Comparison of ENCODE assay signal across 7 mouse cellular contexts in the genomic region with DNA sequence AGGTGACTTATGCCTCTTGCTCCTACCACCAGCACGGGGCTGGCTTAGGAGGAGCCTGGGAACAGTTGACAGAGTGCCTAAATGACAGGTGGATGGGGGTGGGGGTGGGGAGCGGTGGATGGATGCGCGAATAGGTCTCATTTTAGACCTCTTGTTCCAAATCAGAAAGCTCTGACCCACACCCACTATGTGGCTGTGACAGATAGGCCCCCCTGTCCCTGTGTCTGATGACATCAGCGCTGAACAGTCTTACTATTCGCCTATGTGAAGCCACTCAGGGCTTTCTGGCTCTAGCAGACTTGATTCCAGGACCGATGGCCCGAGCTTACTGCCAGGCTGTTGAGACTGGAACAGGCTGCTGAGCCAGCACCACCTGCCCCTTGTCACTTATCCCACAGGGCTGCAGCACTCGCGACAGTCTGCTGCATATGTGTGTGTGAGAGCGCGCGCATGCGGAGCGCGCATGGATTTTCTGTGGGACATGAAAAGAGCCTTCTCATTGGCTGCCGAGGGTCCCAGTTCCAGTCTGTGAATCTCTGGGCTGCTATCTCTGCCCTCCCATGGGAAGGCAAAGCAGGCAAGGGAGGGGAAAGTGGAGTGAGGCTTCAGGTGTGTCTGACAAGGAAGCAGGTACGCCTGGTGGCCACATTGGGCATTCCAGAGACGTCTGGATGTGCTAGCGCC.
DNase-seq lines count a peak whose midpoint lies in the region; ATAC-seq lines count a peak whose summit lies in the region.

No protein-coding gene starts in this region.

- WGBS in lung, embryonic 15.5 days = 20% methylated on average over 20 of the region's 20 CpGs
- 19% methylated on average over 20 of the region's 20 CpGs for WGBS in embryonic facial prominence, embryonic 10.5 days
- WGBS in intestine, embryonic 15.5 days = 34% methylated on average over 20 of the region's 20 CpGs
- WGBS in liver, embryonic 13.5 days (ENCODE audit: insufficient replicate concordance) = 21% methylated on average over 20 of the region's 20 CpGs

- peak overlapping the region; percentile 25 for H3K4me3 ChIP-seq in lung, embryonic 15.5 days
- H3K4me3 ChIP-seq in embryonic facial prominence, embryonic 10.5 days = peak overlapping the region; percentile 52
- H3K4me3 ChIP-seq in intestine, embryonic 15.5 days (replicated peaks) = peak overlapping the region; percentile 7; the same call in 1 of the 2 replicates
- H3K4me3 ChIP-seq in liver, embryonic 13.5 days (replicated peaks) = no peak overlapping the region

- H3K4me2 ChIP-seq in lung, embryonic 15.5 days = peak overlapping the region; percentile 56
- H3K4me2 ChIP-seq in intestine, embryonic 15.5 days (replicated peaks) = peak overlapping the region; percentile 60
- peak overlapping the region; percentile 28; the same call in 1 of the 2 replicates for H3K4me2 ChIP-seq in liver, embryonic 13.5 days

- H3K36me3 ChIP-seq in lung, embryonic 15.5 days = no peaks in the 10 kb centered on the region
- no peaks in the 10 kb centered on the region for H3K36me3 ChIP-seq in embryonic facial prominence, embryonic 10.5 days (replicated peaks)
- H3K36me3 ChIP-seq in intestine, embryonic 15.5 days = no peaks in the 10 kb centered on the region
- no peaks in the 10 kb centered on the region for H3K36me3 ChIP-seq in liver, embryonic 13.5 days

- H3K4me1 ChIP-seq in lung, embryonic 15.5 days = peaks cover 19% of the 10 kb centered on the region
- peaks cover 31% of the 10 kb centered on the region for H3K4me1 ChIP-seq in embryonic facial prominence, embryonic 10.5 days
- 0 out of 2 replicates have a peak, but pooled peaks cover 3% of the 10 kb centered on the region for H3K4me1 ChIP-seq in intestine, embryonic 15.5 days (replicated peaks)
- no peaks in the 10 kb centered on the region for H3K4me1 ChIP-seq in liver, embryonic 13.5 days (replicated peaks)

- no peak for DNase-seq in lung, postnatal 36 days
- peak; percentile 32 for DNase-seq in embryonic facial prominence, embryonic 10.5 days (ENCODE audit: low spot score)
- no peak for DNase-seq in liver, embryonic 13.5 days
- peak; percentile 67 for DNase-seq in telencephalon, adult 2 months (ENCODE audit: low read depth, low spot score)
- no peak for DNase-seq in B cell, adult 2 months

- H3K27ac ChIP-seq in lung, embryonic 15.5 days = no peak overlapping the region
- H3K27ac ChIP-seq in embryonic facial prominence, embryonic 10.5 days (replicated peaks) = no peak overlapping the region
- no peak overlapping the region for H3K27ac ChIP-seq in intestine, embryonic 15.5 days
- no peak overlapping the region for H3K27ac ChIP-seq in liver, embryonic 13.5 days

- peaks cover 56% of the 10 kb centered on the region; the same call in 1 of the 2 replicates for H3K27me3 ChIP-seq in lung, embryonic 15.5 days
- peaks cover 100% of the 10 kb centered on the region for H3K27me3 ChIP-seq in embryonic facial prominence, embryonic 10.5 days (replicated peaks; ENCODE audit: low read depth, poor library complexity, severe bottlenecking)
- peaks cover 10% of the 10 kb centered on the region; the same call in 1 of the 2 replicates for H3K27me3 ChIP-seq in intestine, embryonic 15.5 days (replicated peaks)
- H3K27me3 ChIP-seq in liver, embryonic 13.5 days = peaks cover 65% of the 10 kb centered on the region

- H3K9me3 ChIP-seq in lung, embryonic 15.5 days = no peaks in the 10 kb centered on the region
- no peaks in the 10 kb centered on the region for H3K9me3 ChIP-seq in embryonic facial prominence, embryonic 10.5 days
- no peaks in the 10 kb centered on the region for H3K9me3 ChIP-seq in intestine, embryonic 15.5 days
- H3K9me3 ChIP-seq in liver, embryonic 13.5 days (replicated peaks) = no peaks in the 10 kb centered on the region

- no peak overlapping the region for H3K9ac ChIP-seq in lung, embryonic 15.5 days
- no peak overlapping the region for H3K9ac ChIP-seq in intestine, embryonic 15.5 days
- H3K9ac ChIP-seq in liver, embryonic 13.5 days = no peak overlapping the region

- peak; percentile 2; the same call in 1 of the 2 replicates for ATAC-seq in lung, embryonic 15.5 days (ENCODE audit: borderline replicate concordance, extremely low read depth, low FRiP score, low TSS enrichment)
- peak; percentile 48; the same call in 1 of the 2 replicates for ATAC-seq in intestine, embryonic 15.5 days
- no peak for ATAC-seq in liver, embryonic 13.5 days (ENCODE audit: low read depth)

Comparison
In these comparisons a context has a peak if more than half of its experiments do, and no peak if none do; other contexts are left out.
1. DNase-seq: peak in embryonic facial prominence, embryonic 10.5 days (single experiment) and telencephalon, adult 2 months (single experiment); none in lung, postnatal 36 days (single experiment), liver, embryonic 13.5 days (single experiment) and B cell, adult 2 months (0 of 2).
2. Peak in every context shown above with its lines, with median percentiles within 50 percentile points of each other: H3K4me2 ChIP-seq.